Mouse (Mus musculus) liver, embryonic 16.5 days (tissue): ENCODE measurements around the gene Ezh1. TPM values are rescaled to one million over a fixed set of nuclear protein-coding genes. Genes with fewer than 3 reads are reported as not detected.
A peak's percentile ranks its signal among the peaks of the same experiment; 100 is the strongest.

ENCODE experiments used
- ATAC-seq: fragments of 200-750 bp; cut with Nextera tagmentation; 2 replicates; pipeline ENCODE4 v1.8.0; 2017; ENCODE audit warnings: low read depth, mild to moderate bottlenecking, moderate number of reproducible peaks, moderate library complexity
- H3K27ac ChIP-seq: fragments of 300-500 bp; sonication (generic); 2 replicates; pipeline ENCODE4 v1.5.1; 2014; ENCODE audit warnings: mild to moderate bottlenecking, low read length
- H3K27me3 ChIP-seq: fragments of 300-500 bp; sonication (generic); 2 replicates; pipeline ENCODE4 v1.6.1; 2014; ENCODE audit warnings: low read depth, low read length, mixed read lengths; ENCODE audit not compliant: control insufficient read depth, insufficient read depth
- H3K36me3 ChIP-seq: fragments of 300-500 bp; sonication (generic); 2 replicates; pipeline ENCODE4 v1.6.1; 2014; ENCODE audit warnings: mild to moderate bottlenecking; ENCODE audit not compliant: control insufficient read depth, insufficient read depth
- H3K4me1 ChIP-seq: fragments of 300-500 bp; sonication (generic); 2 replicates; pipeline ENCODE4 v1.6.1; 2014; ENCODE audit warnings: low read depth, low read length, mixed read lengths; ENCODE audit not compliant: control insufficient read depth
- H3K4me2 ChIP-seq: fragments of 300-500 bp; sonication (generic); 2 replicates; pipeline ENCODE4 v1.6.1; 2014; ENCODE audit warnings: low read depth, low read length, mixed read lengths
- H3K4me3 ChIP-seq: fragments of 300-500 bp; sonication (generic); 2 replicates; pipeline ENCODE4 v1.5.1; 2014; ENCODE audit warnings: low read depth, mild to moderate bottlenecking, low read length
- H3K9ac ChIP-seq: fragments of 300-500 bp; sonication (generic); 2 replicates; pipeline ENCODE4 v1.6.1; 2014; ENCODE audit warnings: low read depth, low read length
- H3K9me3 ChIP-seq: fragments of 300-500 bp; sonication (generic); replicated peaks from 2 replicates; pipeline ENCODE4 v1.6.1; 2016; ENCODE audit warnings: low read length; ENCODE audit not compliant: control insufficient read depth
- WGBS: fragments of 180-500 bp; shearing (Covaris S2); extraction: QIAGEN DNeasy Blood & Tissue Kit; methylation state at CpG from one replicate; pipeline ENCODE4 v1.1.7; 2014; ENCODE audit not compliant: insufficient replicate concordance; 5-methylcytosine and 5-hydroxymethylcytosine counted together
- polyA plus RNA-seq: library from polyadenylated mRNA; unstranded; fragments of >200 nt; fragmentation: Nextera tagmentation; extraction: Ambion mirVana; gene quantifications from 2 replicates; pipeline ENCODE4 v1.2.1, GENCODE M21; 2015

Gene Ezh1
- polyA plus RNA-seq, 1 experiment from 2014 or later, result 12.5 TPM

DNA sequence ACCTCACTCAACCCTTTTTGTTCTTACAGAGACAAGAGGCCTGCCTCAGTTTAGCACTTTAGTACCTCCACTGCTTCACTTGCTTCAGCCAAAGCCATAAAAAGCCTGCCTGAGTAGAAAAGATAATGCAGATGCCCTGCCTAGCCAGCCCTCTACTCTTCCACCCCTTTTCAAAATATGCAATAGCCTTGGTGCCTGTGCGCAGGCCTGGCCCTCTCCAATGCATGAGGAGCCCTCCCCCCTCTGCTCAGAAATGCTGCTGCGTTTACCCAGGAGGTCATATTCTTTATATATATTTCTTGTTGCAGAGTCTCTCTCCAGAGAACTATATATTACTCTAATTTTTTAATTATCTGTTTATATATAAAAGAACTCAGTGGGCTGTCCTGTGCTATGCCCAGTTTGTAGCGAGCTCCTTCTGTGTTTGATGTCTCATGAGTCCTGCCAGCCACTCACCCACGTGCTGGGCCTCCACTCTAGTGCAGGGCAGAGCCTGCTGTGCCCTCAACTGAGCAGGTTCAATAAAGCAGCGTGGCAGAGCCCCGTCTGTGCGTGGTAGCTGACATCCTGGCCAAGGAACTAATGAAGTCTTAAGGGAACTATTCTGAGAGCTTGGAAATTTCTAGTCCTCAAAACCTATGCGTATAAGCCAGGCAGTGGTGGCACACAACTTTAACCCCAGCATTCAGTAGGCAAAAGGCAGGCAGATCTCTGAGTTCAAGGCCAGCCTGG, 35.9 kb downstream of the Ezh1 start:
- peak; percentile 79 for ATAC-seq
- Histone ChIP-seq H3K9ac (peak overlapping the region; percentile 47), H3K4me3 (0 out of 2 replicates have a peak overlapping the region, but pooled peaks have one; percentile 9), H3K4me1 (peaks cover 29% of the 10 kb centered on the region), H3K36me3 (peaks cover 4% of the 10 kb centered on the region), H3K4me2 (peak overlapping the region; percentile 48), H3K27me3 (no peaks in the 10 kb centered on the region), H3K9me3 (no peaks in the 10 kb centered on the region), H3K27ac (peak overlapping the region; percentile 78)
- WGBS, result 39% methylated on average over 8 of the region's 8 CpGs

DNA sequence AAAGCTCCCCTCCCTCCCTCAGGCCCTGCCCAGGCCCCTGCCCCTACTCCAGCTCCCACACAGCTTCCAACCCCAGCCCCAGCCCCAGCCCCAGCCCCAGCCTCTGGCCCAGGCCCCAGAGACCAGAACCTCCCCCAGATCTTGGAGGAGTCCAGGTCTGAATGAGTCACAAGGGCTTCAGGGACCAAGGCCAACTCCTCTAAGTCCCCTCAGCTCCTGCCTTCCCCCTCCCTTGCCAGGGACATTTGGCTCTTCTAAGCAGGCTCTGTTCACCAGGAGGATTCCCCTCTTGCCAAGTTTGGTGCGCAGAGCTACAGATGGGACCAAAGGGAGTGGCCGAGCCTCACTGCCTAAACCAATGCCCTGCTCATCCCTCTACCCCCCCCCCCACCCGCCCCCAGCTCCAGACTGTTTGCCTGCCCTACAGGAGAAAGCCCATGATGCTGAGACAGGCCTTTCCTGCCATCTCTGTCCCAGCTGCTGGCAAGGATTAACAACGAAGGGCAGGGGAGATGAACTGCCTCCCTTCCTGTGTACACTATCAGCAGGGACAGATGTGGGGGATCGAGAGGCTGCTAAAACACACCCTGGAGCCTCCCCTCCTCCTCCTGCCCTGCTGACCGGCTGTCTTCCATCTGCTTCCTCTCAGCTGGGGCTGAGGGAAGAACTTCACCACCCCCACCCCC, 36.6 kb downstream of the Ezh1 start:
- H3K4me3 ChIP-seq, result 0 out of 2 replicates have a peak overlapping the region, but pooled peaks have one; percentile 9
- peak overlapping the region; percentile 48 for H3K4me2 ChIP-seq
- H3K9me3 ChIP-seq, result no peaks in the 10 kb centered on the region
- H3K9ac ChIP-seq, result peak overlapping the region; percentile 47
- no peaks in the 10 kb centered on the region for H3K27me3 ChIP-seq
- 4% methylated on average over 5 of the region's 6 CpGs for WGBS
- peak overlapping the region; percentile 78 for H3K27ac ChIP-seq
- peaks cover 3% of the 10 kb centered on the region for H3K36me3 ChIP-seq
- ATAC-seq, result peak; percentile 94
- peaks cover 29% of the 10 kb centered on the region for H3K4me1 ChIP-seq

DNA sequence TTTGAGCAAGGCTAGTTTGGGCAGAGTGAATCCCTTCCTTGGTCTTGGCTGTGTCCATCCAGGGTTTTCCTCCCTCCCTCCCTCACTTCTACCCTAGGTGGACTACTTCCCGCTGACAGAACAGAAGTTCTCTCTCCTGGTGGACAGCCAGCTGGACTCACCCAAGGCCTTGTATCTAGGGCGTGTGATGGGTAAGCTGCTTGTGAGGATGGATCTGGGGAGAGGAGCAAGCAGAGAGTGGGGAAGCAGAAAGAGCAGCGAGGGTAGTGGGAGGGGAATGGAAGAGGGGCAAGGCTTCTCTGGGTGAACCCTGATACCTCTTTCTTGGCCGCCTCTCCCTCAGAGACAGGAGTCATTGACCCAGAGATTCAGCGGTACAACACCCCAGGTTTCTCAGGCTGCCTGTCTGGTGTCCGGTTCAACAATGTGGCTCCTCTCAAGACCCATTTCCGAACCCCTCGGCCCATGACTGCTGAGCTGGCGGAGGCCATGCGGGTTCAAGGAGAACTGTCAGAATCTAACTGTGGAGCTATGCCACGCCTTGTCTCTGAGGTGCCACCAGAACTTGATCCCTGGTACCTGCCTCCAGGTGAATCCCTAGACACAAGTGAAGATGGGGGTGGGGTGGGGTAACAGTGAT, 38.0 kb downstream of the Ezh1 start:
- 79% methylated on average over 11 of the region's 11 CpGs for WGBS
- Histone ChIP-seq H3K9me3 (no peaks in the 10 kb centered on the region), H3K36me3 (peaks cover 3% of the 10 kb centered on the region; the same call in 1 of the 2 replicates), H3K4me2 (no peak overlapping the region), H3K27me3 (no peaks in the 10 kb centered on the region), H3K27ac (no peak overlapping the region), H3K4me3 (no peak overlapping the region), H3K9ac (no peak overlapping the region), H3K4me1 (peaks cover 29% of the 10 kb centered on the region)
- ATAC-seq, result no peak

DNA sequence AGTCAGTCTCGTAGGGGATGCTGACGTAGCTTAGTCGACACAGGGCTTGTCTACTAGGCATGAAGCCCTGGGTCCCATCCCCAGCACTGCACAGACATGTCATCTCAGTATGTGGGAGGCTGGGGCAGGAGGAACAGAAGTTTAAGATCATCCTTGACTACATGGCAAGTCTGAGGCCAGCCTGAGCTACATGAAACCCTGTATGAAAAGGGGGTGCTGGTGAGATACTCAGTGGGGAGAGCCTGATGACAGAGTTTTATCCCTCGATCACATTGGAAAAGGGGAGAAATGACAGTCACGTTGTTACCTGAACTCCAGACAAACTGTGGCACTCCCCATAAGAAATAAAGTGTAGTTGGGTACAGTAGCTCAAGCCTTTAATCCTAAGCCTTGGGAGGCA, 38.7 kb downstream of the Ezh1 start:
- Histone ChIP-seq H3K36me3 (no peaks in the 10 kb centered on the region), H3K27ac (no peak overlapping the region), H3K4me2 (no peak overlapping the region), H3K9me3 (no peaks in the 10 kb centered on the region), H3K4me3 (no peak overlapping the region), H3K4me1 (peaks cover 29% of the 10 kb centered on the region), H3K9ac (no peak overlapping the region), H3K27me3 (no peaks in the 10 kb centered on the region)
- 81% methylated on average over 5 of the region's 5 CpGs for WGBS
- no peak for ATAC-seq

DNA sequence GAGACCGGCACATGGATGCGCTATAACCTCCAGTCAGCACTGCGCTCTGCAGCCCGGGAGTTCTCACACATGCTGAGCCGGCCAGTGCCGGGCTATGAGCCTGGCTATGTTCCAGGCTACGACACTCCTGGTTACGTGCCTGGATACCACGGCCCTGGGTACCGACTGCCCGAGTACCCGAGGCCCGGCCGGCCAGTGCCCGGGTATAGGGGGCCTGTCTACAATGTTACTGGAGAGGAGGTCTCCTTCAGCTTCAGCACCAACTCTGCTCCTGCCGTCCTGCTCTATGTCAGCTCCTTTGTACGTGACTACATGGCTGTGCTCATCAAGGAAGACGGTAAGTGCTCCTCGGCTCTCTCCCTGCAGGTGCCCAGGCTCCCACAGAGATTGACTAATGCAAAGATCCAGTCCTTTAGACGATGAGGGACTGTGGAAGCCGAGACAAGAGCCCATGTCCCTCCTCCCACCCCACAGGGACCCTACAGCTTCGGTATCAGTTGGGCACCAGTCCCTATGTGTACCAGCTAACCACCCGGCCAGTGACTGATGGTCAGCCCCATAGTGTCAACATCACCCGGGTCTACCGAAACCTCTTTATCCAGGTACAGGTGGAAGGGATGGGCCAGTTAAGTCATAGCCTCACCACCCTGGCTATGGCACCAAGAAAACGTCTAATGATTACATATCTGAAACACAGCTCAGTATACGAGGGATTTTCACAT, 39.6 kb downstream of the Ezh1 start:
- Histone ChIP-seq H3K36me3 (no peaks in the 10 kb centered on the region), H3K27me3 (peaks cover 2% of the 10 kb centered on the region; the same call in 1 of the 2 replicates), H3K9me3 (no peaks in the 10 kb centered on the region), H3K4me1 (peaks cover 29% of the 10 kb centered on the region), H3K4me2 (no peak overlapping the region), H3K4me3 (no peak overlapping the region), H3K27ac (no peak overlapping the region), H3K9ac (no peak overlapping the region)
- 86% methylated on average over 27 of the region's 27 CpGs for WGBS
- ATAC-seq, result no peak

DNA sequence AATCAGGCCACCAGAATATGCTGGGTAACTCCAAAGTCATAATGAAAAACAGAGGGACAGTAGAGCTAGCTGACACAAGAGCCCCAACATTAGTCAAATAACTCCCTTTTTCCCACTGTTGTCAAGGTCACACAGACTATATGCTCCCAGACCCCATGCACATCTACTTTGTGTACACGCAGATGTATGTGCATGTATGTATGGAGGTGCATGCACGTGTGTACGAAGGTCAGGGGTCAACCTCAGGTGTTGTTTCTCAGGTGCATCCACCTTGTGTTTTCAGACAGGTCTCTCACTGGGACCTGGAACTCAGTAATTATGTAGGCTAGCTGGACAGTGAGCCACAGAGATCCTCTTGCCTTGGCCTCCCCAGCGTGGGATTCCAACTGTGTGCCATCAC, 40.8 kb downstream of the Ezh1 start:
- H3K9ac ChIP-seq, result no peak overlapping the region
- H3K36me3 ChIP-seq, result no peaks in the 10 kb centered on the region
- no peak overlapping the region for H3K4me2 ChIP-seq
- H3K27ac ChIP-seq, result no peak overlapping the region
- no peak overlapping the region for H3K4me3 ChIP-seq
- H3K4me1 ChIP-seq, result peaks cover 19% of the 10 kb centered on the region
- no peak for ATAC-seq
- no peaks in the 10 kb centered on the region for H3K9me3 ChIP-seq
- 82% methylated on average over 4 of the region's 4 CpGs for WGBS
- peaks cover 5% of the 10 kb centered on the region for H3K27me3 ChIP-seq

DNA sequence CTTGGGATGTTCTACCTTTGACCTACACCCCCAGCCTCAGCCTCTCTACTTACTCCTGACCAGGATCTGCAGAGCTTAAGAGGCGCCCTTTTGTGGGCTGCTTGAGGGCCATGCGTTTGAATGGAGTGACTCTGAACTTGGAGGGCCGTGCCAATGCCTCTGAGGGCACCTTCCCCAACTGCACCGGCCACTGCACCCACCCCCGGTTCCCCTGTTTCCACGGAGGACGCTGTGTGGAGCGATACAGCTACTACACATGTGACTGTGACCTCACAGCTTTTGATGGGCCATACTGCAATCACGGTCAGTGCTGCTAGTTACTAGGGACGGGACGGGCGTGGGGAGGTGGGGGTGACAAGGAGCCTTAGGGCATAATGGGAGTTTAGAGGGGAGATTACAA, 41.3 kb downstream of the Ezh1 start:
- Histone ChIP-seq H3K9me3 (no peaks in the 10 kb centered on the region), H3K4me3 (no peak overlapping the region), H3K4me1 (peaks cover 14% of the 10 kb centered on the region), H3K27me3 (peaks cover 8% of the 10 kb centered on the region), H3K4me2 (no peak overlapping the region), H3K36me3 (no peaks in the 10 kb centered on the region), H3K9ac (no peak overlapping the region), H3K27ac (no peak overlapping the region)
- 71% methylated on average over 12 of the region's 12 CpGs for WGBS
- no peak for ATAC-seq

DNA sequence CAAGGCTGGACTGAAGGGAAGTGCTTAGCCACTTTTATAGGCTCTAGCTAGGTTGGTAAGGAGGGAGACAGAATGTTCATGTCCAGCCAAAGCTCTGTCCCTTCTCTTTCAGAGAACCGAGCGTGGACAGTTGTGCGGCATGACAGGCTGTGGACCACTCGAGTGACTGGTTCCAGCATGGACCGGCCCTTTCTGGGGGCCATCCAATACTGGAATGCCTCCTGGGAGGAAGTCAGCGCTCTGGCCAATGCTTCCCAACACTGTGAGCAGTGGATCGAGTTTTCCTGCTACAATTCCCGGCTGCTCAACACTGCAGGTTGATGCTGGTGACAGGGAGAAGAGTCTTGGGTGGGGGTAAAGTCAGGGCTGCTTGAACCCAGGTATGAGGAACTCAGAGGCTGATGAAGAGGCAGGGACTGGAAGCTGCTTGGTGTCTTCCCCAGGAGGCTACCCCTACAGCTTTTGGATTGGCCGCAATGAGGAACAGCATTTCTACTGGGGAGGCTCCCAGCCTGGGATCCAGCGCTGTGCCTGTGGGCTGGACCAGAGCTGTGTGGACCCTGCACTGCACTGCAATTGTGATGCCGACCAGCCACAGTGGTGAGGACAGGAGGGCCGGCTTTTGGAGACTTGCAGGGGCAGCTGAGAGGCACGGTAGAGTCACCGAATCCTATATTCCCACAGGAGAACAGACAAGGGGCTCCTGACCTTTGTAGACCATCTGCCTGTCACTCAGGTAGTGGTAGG, 43.3 kb downstream of the Ezh1 start:
- Histone ChIP-seq H3K36me3 (no peaks in the 10 kb centered on the region), H3K4me3 (no peak overlapping the region), H3K9me3 (no peaks in the 10 kb centered on the region), H3K4me2 (no peak overlapping the region), H3K27ac (no peak overlapping the region), H3K27me3 (peaks cover 23% of the 10 kb centered on the region), H3K9ac (no peak overlapping the region), H3K4me1 (no peaks in the 10 kb centered on the region)
- WGBS, result 65% methylated on average over 14 of the region's 14 CpGs
- no peak for ATAC-seq
